19 mouse cellular contexts compared by ENCODE assay signal in the genomic region with DNA sequence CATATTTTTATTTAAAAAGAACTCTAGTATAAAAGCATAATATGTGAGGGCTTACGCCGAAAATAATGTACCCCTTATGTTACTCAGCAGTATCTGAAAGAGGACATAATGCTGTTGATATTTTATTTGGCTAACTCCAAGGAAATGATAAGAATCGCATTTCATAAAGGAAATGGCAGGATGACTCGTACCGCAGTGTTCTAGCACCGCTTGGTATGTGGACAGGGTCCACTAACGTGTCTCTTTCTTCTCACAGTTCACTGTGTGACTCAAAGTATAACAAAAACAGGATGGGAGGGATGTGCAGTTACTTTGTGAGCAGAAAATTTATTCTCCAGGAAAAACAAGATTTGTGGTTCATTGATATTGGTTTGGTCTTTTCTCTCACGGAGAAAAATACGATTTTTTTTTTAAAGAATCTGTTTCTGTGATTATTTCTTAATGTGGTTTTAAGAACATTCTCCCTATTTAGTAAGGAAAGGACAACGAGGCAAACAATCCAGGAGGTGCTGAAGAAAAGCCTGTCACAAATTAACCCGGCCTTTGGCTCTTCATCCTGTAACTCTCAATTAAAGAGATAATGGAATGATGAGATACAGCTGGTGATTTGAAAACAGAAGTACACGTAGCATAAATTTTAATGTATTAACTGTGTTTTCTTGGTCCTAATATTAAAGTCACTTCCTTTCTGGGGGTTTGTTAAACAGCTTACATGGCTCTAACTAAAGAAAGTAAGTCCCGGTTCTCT. TPM values are rescaled to one million over a fixed set of nuclear protein-coding genes. Genes with fewer than 3 reads are reported as not detected.
DNase-seq lines count a peak whose midpoint lies in the region; ATAC-seq and TF ChIP-seq lines count a peak whose summit lies in the region.
"Had no signal": no experiment of that assay in that cellular context is flagged by ENCODE, and none has a peak within 500 bp of the region (broad histone marks: within the 10 kb centered on the region; RNA-seq: fewer than 3 reads in every experiment).

No protein-coding gene starts in this region.

- peak; percentile 17; the same call in 1 of the 2 replicates for TF ChIP-seq EP300 in lung, postnatal 0 days (IDR thresholded peaks at IDR 0.05)

- TF ChIP-seq CTCF in kidney, postnatal 0 days (IDR thresholded peaks at IDR 0.05; ENCODE audit: low read depth), result no peak
- TF ChIP-seq CTCF in lung, postnatal 0 days (IDR thresholded peaks at IDR 0.05), result no peak

- H3K79me2 ChIP-seq in myocyte (ENCODE audit: control insufficient read depth, insufficient read depth), result no peaks in the 10 kb centered on the region

- no peaks in the 10 kb centered on the region for H3K4me1 ChIP-seq in kidney, postnatal 0 days (replicated peaks; ENCODE audit: insufficient read depth, low read length)
- H3K4me1 ChIP-seq in kidney, embryonic 14.5 days (ENCODE audit: control insufficient read depth, insufficient read depth, low read length), result peaks cover 3% of the 10 kb centered on the region; the same call in 1 of the 2 replicates
- no peaks in the 10 kb centered on the region for H3K4me1 ChIP-seq in lung, postnatal 0 days (ENCODE audit: insufficient read depth, low read depth, low read length)
- H3K4me1 ChIP-seq in midbrain, embryonic 14.5 days (ENCODE audit: control insufficient read depth, insufficient read depth, low read length), result no peaks in the 10 kb centered on the region
- H3K4me1 ChIP-seq: embryonic facial prominence, embryonic 10.5 days; forebrain, embryonic 13.5 days; heart, embryonic 12.5 days; hindbrain, embryonic 15.5 days had no signal

- ATAC-seq in kidney, postnatal 0 days (replicated peaks; ENCODE audit: low FRiP score, low read depth), result no peak
- ATAC-seq in kidney, embryonic 14.5 days (ENCODE audit: low FRiP score, low TSS enrichment), result no peak
- no peak for ATAC-seq in lung, postnatal 0 days
- ATAC-seq in midbrain, embryonic 14.5 days (ENCODE audit: low FRiP score, low TSS enrichment), result no peak
- ATAC-seq: activated CD4-positive, CD25-positive, alpha-beta regulatory T cell, adult 4 months; forebrain, embryonic 13.5 days; forebrain, postnatal 0 days; Patski had no signal

- H3ac ChIP-seq in myocyte (ENCODE audit: control insufficient read depth, insufficient read length), result no peak overlapping the region

- H3K27ac ChIP-seq in kidney, postnatal 0 days, result no peak overlapping the region
- H3K27ac ChIP-seq in kidney, embryonic 14.5 days (ENCODE audit: low read depth, low read length), result no peak overlapping the region
- no peak overlapping the region for H3K27ac ChIP-seq in lung, postnatal 0 days (ENCODE audit: low read length)
- H3K27ac ChIP-seq in midbrain, embryonic 14.5 days (replicated peaks; ENCODE audit: low read depth, low read length), result no peak overlapping the region
- H3K27ac ChIP-seq: embryonic facial prominence, embryonic 10.5 days; forebrain, embryonic 13.5 days; heart, adult 2 months; hindbrain, embryonic 15.5 days had no signal

- H3K9me3 ChIP-seq in kidney, postnatal 0 days (replicated peaks; ENCODE audit: low read length), result no peaks in the 10 kb centered on the region
- no peaks in the 10 kb centered on the region for H3K9me3 ChIP-seq in kidney, embryonic 14.5 days (ENCODE audit: control insufficient read depth, low read length)
- no peaks in the 10 kb centered on the region for H3K9me3 ChIP-seq in lung, postnatal 0 days (ENCODE audit: low read length)
- no peaks in the 10 kb centered on the region for H3K9me3 ChIP-seq in midbrain, embryonic 14.5 days (ENCODE audit: control insufficient read depth, low read length)
- H3K9me3 ChIP-seq: embryonic facial prominence, embryonic 10.5 days; forebrain, embryonic 13.5 days; heart, embryonic 12.5 days; hindbrain, embryonic 15.5 days had no signal

- no peak overlapping the region for H3K4me2 ChIP-seq in kidney, postnatal 0 days (ENCODE audit: low read length)
- H3K4me2 ChIP-seq in kidney, embryonic 14.5 days (replicated peaks; ENCODE audit: low read depth, low read length), result no peak overlapping the region
- H3K4me2 ChIP-seq in lung, postnatal 0 days (replicated peaks; ENCODE audit: low read depth, low read length), result no peak overlapping the region
- H3K4me2 ChIP-seq in myocyte (ENCODE audit: low read depth), result peak overlapping the region; percentile 43
- H3K4me2 ChIP-seq in midbrain, embryonic 14.5 days (ENCODE audit: low read length), result no peak overlapping the region
- H3K4me2 ChIP-seq: forebrain, embryonic 13.5 days; heart, embryonic 12.5 days; hindbrain, embryonic 15.5 days had no signal

- WGBS in kidney, postnatal 0 days, result 45% methylated on average over 13 of the region's 13 CpGs
- 60% methylated on average over 13 of the region's 13 CpGs for WGBS in kidney, embryonic 14.5 days
- WGBS in lung, postnatal 0 days, result 36% methylated on average over 13 of the region's 13 CpGs
- WGBS in midbrain, embryonic 14.5 days, result 79% methylated on average over 13 of the region's 13 CpGs

- H3K9ac ChIP-seq in kidney, postnatal 0 days (ENCODE audit: low read depth, low read length), result no peak overlapping the region
- no peak overlapping the region for H3K9ac ChIP-seq in kidney, embryonic 14.5 days (ENCODE audit: low read depth, low read length)
- no peak overlapping the region for H3K9ac ChIP-seq in lung, postnatal 0 days (replicated peaks; ENCODE audit: low read depth)
- no peak overlapping the region for H3K9ac ChIP-seq in midbrain, embryonic 14.5 days (replicated peaks; ENCODE audit: low read length)
- H3K9ac ChIP-seq: forebrain, embryonic 13.5 days; forebrain, postnatal 0 days; heart, embryonic 12.5 days; hindbrain, embryonic 15.5 days had no signal

- peak; percentile 75 for DNase-seq in heart, adult 11 months
- no peak for DNase-seq in heart, postnatal 4 days
- DNase-seq in kidney, postnatal 0 days (ENCODE audit: low spot score), result peak; percentile 16
- peak; percentile 25 for DNase-seq in lung, postnatal 0 days (ENCODE audit: low spot score)
- no peak for DNase-seq in lung, postnatal 25 days (ENCODE audit: low spot score)
- DNase-seq in midbrain, embryonic 14.5 days, result no peak
- DNase-seq: adrenal gland, postnatal 14 days; cerebellum, adult 2 months; cerebellum, postnatal 10 days; forebrain, postnatal 0 days; heart, adult 2 months had no signal

- TF ChIP-seq POLR2A in myocyte (IDR thresholded peaks at IDR 0.05; ENCODE audit: insufficient read length, low read depth), result no peak

- no peak overlapping the region for H3K4me3 ChIP-seq in kidney, postnatal 0 days (replicated peaks; ENCODE audit: low read depth, low read length)
- H3K4me3 ChIP-seq in kidney, embryonic 14.5 days (ENCODE audit: low read length), result no peak overlapping the region
- no peak overlapping the region for H3K4me3 ChIP-seq in lung, postnatal 0 days (ENCODE audit: low read depth, low read length)
- no peak overlapping the region for H3K4me3 ChIP-seq in myocyte
- no peak overlapping the region for H3K4me3 ChIP-seq in midbrain, embryonic 14.5 days (replicated peaks; ENCODE audit: low read depth, low read length)
- H3K4me3 ChIP-seq: embryonic facial prominence, embryonic 10.5 days; forebrain, embryonic 13.5 days; heart, adult 2 months; heart, embryonic 12.5 days; hindbrain, embryonic 15.5 days had no signal

- no peaks in the 10 kb centered on the region for H3K27me3 ChIP-seq in kidney, postnatal 0 days (ENCODE audit: insufficient read depth, low read length)
- no peaks in the 10 kb centered on the region for H3K27me3 ChIP-seq in kidney, embryonic 14.5 days (ENCODE audit: control insufficient read depth, insufficient read depth, low read length)
- no peaks in the 10 kb centered on the region for H3K27me3 ChIP-seq in lung, postnatal 0 days (replicated peaks; ENCODE audit: insufficient read depth, low read length)
- H3K27me3 ChIP-seq in myocyte (ENCODE audit: control insufficient read depth, insufficient read depth, insufficient read length), result no peaks in the 10 kb centered on the region
- H3K27me3 ChIP-seq in midbrain, embryonic 14.5 days (ENCODE audit: control insufficient read depth, insufficient read depth, low read length), result no peaks in the 10 kb centered on the region
- H3K27me3 ChIP-seq: forebrain, embryonic 13.5 days; heart, embryonic 12.5 days; hindbrain, embryonic 15.5 days; Patski had no signal

- no peaks in the 10 kb centered on the region for H3K36me3 ChIP-seq in kidney, postnatal 0 days (ENCODE audit: insufficient read depth, low read length)
- no peaks in the 10 kb centered on the region for H3K36me3 ChIP-seq in kidney, embryonic 14.5 days (ENCODE audit: control insufficient read depth, insufficient read depth, low read length)
- H3K36me3 ChIP-seq in lung, postnatal 0 days (ENCODE audit: insufficient read depth, low read length), result no peaks in the 10 kb centered on the region
- no peaks in the 10 kb centered on the region for H3K36me3 ChIP-seq in myocyte (ENCODE audit: control insufficient read depth, insufficient read depth)
- H3K36me3 ChIP-seq in midbrain, embryonic 14.5 days (ENCODE audit: control insufficient read depth, insufficient read depth, low read length), result no peaks in the 10 kb centered on the region
- H3K36me3 ChIP-seq: embryonic facial prominence, embryonic 10.5 days; heart, embryonic 12.5 days; hindbrain, embryonic 15.5 days had no signal

TF ChIP-seq in myocyte, 11 proteins besides CTCF, POLR2A, EP300 and RAD21:
- TF ChIP-seq MYOD1 (IDR thresholded peaks at IDR 0.05; ENCODE audit: control insufficient read depth in 1 of 3, insufficient read length in 2 of 3, low read depth in 2 of 3), result no peak
- TF ChIP-seq TCF3 (IDR thresholded peaks at IDR 0.05; ENCODE audit: insufficient read length, low read depth), result no peak
- no peak for TF ChIP-seq USF1 (IDR thresholded peaks at IDR 0.05; ENCODE audit: low read depth)
- no peak for TF ChIP-seq POLR2AphosphoS2 (IDR thresholded peaks at IDR 0.05; ENCODE audit: insufficient read length, low read depth)
- TF ChIP-seq E2F4 (IDR thresholded peaks at IDR 0.05; ENCODE audit: insufficient read depth), result no peak
TF ChIP-seq in myocyte: peak in this region for 0.

RNA-seq across cellular contexts. Expression of a gene that starts 30.3 kb away (rescaled TPM):
- total RNA-seq in heart, postnatal 4 days (2021), result 10 to 100 TPM; 36.3 to 38.7 TPM
- polyA plus RNA-seq in kidney, postnatal 0 days (2015; fragmentation: Nextera tagmentation; extraction: Ambion mirVana), result 2.8 and 3.6 TPM in 2 replicates
- 8.0 and 9.3 TPM in 2 replicates for polyA plus RNA-seq in kidney, embryonic 14.5 days (2014; fragmentation: Nextera tagmentation; extraction: Ambion mirVana)
- 3.3 and 4.7 TPM in 2 replicates for polyA plus RNA-seq in lung, postnatal 0 days (2015; fragmentation: Nextera tagmentation; extraction: Ambion mirVana)
- 10.4 TPM for polyA plus RNA-seq in myocyte (2012; fragmentation: generic; extraction: Trizol)
- 9.3 and 11.8 TPM in 2 replicates for polyA plus RNA-seq in midbrain, embryonic 14.5 days (2014; fragmentation: Nextera tagmentation; extraction: Ambion mirVana)

Comparison
In these comparisons a context has a peak if more than half of its experiments do, and no peak if none do; other contexts are left out.
1. DNase-seq: peak in heart, adult 11 months (single experiment), kidney, postnatal 0 days (single experiment) and lung, postnatal 0 days (single experiment); none in heart, postnatal 4 days (single experiment), lung, postnatal 25 days (single experiment) and midbrain, embryonic 14.5 days (single experiment).